Mouse (Mus musculus) left cerebral cortex, postnatal 10 days (tissue): ENCODE results near the gene Tsc1. TPM values are rescaled to one million over a fixed set of nuclear protein-coding genes. Genes with fewer than 3 reads are reported as not detected.

Experiments used
- DNase-seq, 2 experiments: peaks; one replicate each; pipeline ENCODE4 v3.0.0; 2021 to 2022; ENCODE audit warnings: low spot score in 2 of 2, mixed read lengths in 1 of 2; ENCODE audit errors: extremely low spot score in 1 of 2
- intact Hi-C: fragments of 180-260 bp; cut with DNase I; formaldehyde crosslinking; loops from one replicate; pipeline ENCODE4 v1.15.1; 2025
- total RNA-seq, 2 experiments: library from RNA; stranded (reverse); gene quantifications; 2 replicates each; pipeline ENCODE4 v1.2.3; 2021

The Tsc1 gene
- 10 to 100 TPM; 42.4 to 43.0 TPM for total RNA-seq

- intact Hi-C loops = no loop called here
- DNase-seq = peak; percentile 91 to 97
These were observed at the start of gene Tsc1 for GRCm38 (mm10) chr2:28640461-28641424. Gene Tsc1 (plus strand): TSS chr2:28641228.

- DNase-seq = no peak
- intact Hi-C loops = no loop called here
These were observed 49.5 kb upstream of the Tsc1 start for GRCm38 (mm10) chr2:28591479-28591878.

- DNase-seq = peak in 1 of 2 experiments; percentile 68
- intact Hi-C loops = no loop called here
These were observed 48.2 kb upstream of the Tsc1 start for GRCm38 (mm10) chr2:28592809-28593208.

GRCm38 (mm10) chr2:28596021-28596420, 45.0 kb upstream of the Tsc1 start:
- no peak for DNase-seq
- intact Hi-C loops = no loop called here

- DNase-seq = no peak
- intact Hi-C loops = no loop called here
These were observed 44.0 kb upstream of the Tsc1 start for GRCm38 (mm10) chr2:28596998-28597397.

- intact Hi-C loops = no loop called here
- DNase-seq = no peak
These were observed 43.1 kb upstream of the Tsc1 start for GRCm38 (mm10) chr2:28597733-28598547.

GRCm38 (mm10) chr2:28598692-28599568, 42.1 kb upstream of the Tsc1 start:
- intact Hi-C loops = no loop called here

GRCm38 (mm10) chr2:28599569-28599900, 41.5 kb upstream of the Tsc1 start:
- intact Hi-C loops = no loop called here
- no peak for DNase-seq

More at GRCm38 (mm10) chr2:28598692-28599568, 42.1 kb upstream of the Tsc1 start:
- DNase-seq = no peak

GRCm38 (mm10) chr2:28601720-28602590, 39.1 kb upstream of the Tsc1 start:
- no peak for DNase-seq
- intact Hi-C loops = no loop called here

- DNase-seq = no peak
- intact Hi-C loops = no loop called here
These were observed 37.5 kb upstream of the Tsc1 start for GRCm38 (mm10) chr2:28603542-28603941.

- DNase-seq = no peak
- intact Hi-C loops = no loop called here
These were observed 35.1 kb upstream of the Tsc1 start for GRCm38 (mm10) chr2:28605789-28606541.

- intact Hi-C loops = no loop called here
- DNase-seq = no peak
These were observed 34.3 kb upstream of the Tsc1 start for GRCm38 (mm10) chr2:28606601-28607340.

- DNase-seq = no peak
- intact Hi-C loops = no loop called here
These were observed 33.5 kb upstream of the Tsc1 start for GRCm38 (mm10) chr2:28607341-28608165.

- DNase-seq = no peak
- intact Hi-C loops = no loop called here
These were observed 31.2 kb upstream of the Tsc1 start for GRCm38 (mm10) chr2:28609851-28610250.

GRCm38 (mm10) chr2:28610716-28611406, 30.2 kb upstream of the Tsc1 start:
- intact Hi-C loops = no loop called here
- no peak for DNase-seq
